Mouse (Mus musculus): ENCODE data around the gene Apobec4. TPM values are rescaled to one million over a fixed set of nuclear protein-coding genes. Genes with fewer than 3 reads are reported as not detected.

Gene Apobec4
- polyA plus RNA-seq, 1 experiment from 2014 or later, result not detected

- Histone ChIP-seq H3K36me3 (replicated peaks) (no peaks in the 10 kb centered on the region), H3K4me3 (no peak overlapping the region), H3K9ac (no peak overlapping the region), H3K9me3 (no peaks in the 10 kb centered on the region), H3K27ac (no peak overlapping the region), H3K27me3 (replicated peaks) (no peaks in the 10 kb centered on the region), H3K4me2 (no peak overlapping the region), H3K4me1 (peaks cover 5% of the 10 kb centered on the region)
- no peak for ATAC-seq (replicated peaks)
- WGBS, result 72% methylated on average over 8 of the region's 8 CpGs
These were observed 45.4 kb downstream of the Apobec4 start for GRCm38 (mm10) chr1:152795688-152796255.

DNA sequence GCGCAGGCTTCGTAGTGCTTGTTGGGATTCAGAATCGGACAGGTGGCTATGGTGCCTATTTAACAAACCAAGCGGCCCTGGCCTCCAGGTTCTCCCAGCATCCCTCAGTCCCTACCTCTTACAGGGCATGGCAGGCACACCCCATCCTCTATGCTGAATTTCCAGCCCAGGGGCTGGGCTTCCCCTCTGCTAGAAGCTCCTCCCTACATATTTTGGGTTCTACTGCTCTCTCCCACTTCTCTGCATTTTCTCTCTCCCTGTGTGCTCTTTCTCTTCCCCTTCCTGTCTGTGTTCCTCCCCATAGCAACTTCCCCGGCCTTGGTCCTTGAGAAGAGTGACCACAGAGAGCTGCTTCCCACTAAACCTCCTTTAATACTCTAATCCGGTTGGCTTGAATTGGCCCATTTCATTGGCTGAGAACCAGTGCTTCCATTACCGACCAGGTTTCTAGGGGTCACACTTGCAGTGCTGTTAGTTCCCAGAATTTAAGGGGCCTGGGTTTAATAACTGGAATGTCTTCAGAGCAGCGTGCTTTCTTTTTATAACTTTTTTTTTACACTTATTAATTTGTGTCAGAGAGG is 46.4 kb downstream of the Apobec4 start:
- H3K27me3 ChIP-seq (replicated peaks), result no peaks in the 10 kb centered on the region
- no peak overlapping the region for H3K27ac ChIP-seq
- WGBS, result 84% methylated on average over 8 of the region's 8 CpGs
- H3K4me1 ChIP-seq, result peaks cover 5% of the 10 kb centered on the region
- H3K4me3 ChIP-seq, result no peak overlapping the region
- no peaks in the 10 kb centered on the region for H3K9me3 ChIP-seq
- no peak overlapping the region for H3K4me2 ChIP-seq
- ATAC-seq (replicated peaks), result no peak
- no peak overlapping the region for H3K9ac ChIP-seq
- H3K36me3 ChIP-seq (replicated peaks), result no peaks in the 10 kb centered on the region

GRCm38 (mm10) chr1:152798125-152798524 is 47.8 kb downstream of the Apobec4 start:
- H3K27me3 ChIP-seq (replicated peaks), result no peaks in the 10 kb centered on the region
- H3K27ac ChIP-seq, result no peak overlapping the region
- no peak for ATAC-seq (replicated peaks)
- no peak overlapping the region for H3K9ac ChIP-seq
- 88% methylated on average over 9 of the region's 9 CpGs for WGBS
- H3K9me3 ChIP-seq, result no peaks in the 10 kb centered on the region
- no peaks in the 10 kb centered on the region for H3K36me3 ChIP-seq (replicated peaks)
- peaks cover 5% of the 10 kb centered on the region for H3K4me1 ChIP-seq
- no peak overlapping the region for H3K4me2 ChIP-seq
- H3K4me3 ChIP-seq, result no peak overlapping the region

- Histone ChIP-seq H3K36me3 (replicated peaks) (no peaks in the 10 kb centered on the region), H3K9me3 (no peaks in the 10 kb centered on the region), H3K4me3 (no peak within 1 kb of the TSS), H3K4me1 (peaks cover 5% of the 10 kb centered on the region), H3K27ac (no peak within 1 kb of the TSS), H3K27me3 (replicated peaks) (no peaks in the 10 kb centered on the region), H3K9ac (no peak within 1 kb of the TSS), H3K4me2 (no peak within 1 kb of the TSS)
- WGBS, result 8% methylated on average over 2 of the region's 2 CpGs
- peak; percentile 78 for ATAC-seq (replicated peaks)
These were observed 49.5 kb downstream of the Apobec4 start, which contains the start of gene Ncf2 for GRCm38 (mm10) chr1:152799897-152800296. TSS of gene Ncf2 (plus strand) at chr1:152800194.

GRCm38 (mm10) chr1:152800633-152801176 is 50.4 kb downstream of the Apobec4 start:
- Histone ChIP-seq H3K4me2 (no peak overlapping the region), H3K36me3 (replicated peaks) (no peaks in the 10 kb centered on the region), H3K4me1 (peaks cover 5% of the 10 kb centered on the region), H3K4me3 (no peak overlapping the region), H3K9me3 (no peaks in the 10 kb centered on the region), H3K27ac (no peak overlapping the region), H3K27me3 (replicated peaks) (no peaks in the 10 kb centered on the region), H3K9ac (no peak overlapping the region)
- ATAC-seq (replicated peaks), result no peak
- WGBS, result 88% methylated on average over 13 of the region's 13 CpGs

DNA sequence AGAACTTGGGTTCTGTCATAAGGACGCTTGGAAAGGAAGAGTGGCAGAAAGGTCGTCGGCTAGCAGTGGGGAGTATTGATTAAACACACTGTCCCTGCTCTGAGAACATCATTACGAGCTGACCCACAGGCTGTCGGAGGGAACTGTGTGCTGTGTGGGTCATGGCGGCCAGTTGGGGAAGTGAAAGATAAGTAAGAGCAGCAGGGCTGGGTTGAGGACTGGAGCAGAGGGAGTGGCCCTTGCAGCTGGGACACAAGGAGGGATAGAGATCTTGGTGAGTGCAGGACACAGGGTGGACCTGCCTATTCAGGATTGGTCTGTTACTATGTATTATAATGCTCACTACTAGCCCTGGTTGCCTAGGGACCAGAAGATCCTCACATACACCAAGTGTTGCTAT is 54.6 kb downstream of the Apobec4 start:
- Histone ChIP-seq H3K27ac (no peak overlapping the region), H3K4me3 (no peak overlapping the region), H3K36me3 (replicated peaks) (no peaks in the 10 kb centered on the region), H3K9me3 (no peaks in the 10 kb centered on the region), H3K4me1 (peaks cover 2% of the 10 kb centered on the region), H3K4me2 (no peak overlapping the region), H3K9ac (no peak overlapping the region), H3K27me3 (replicated peaks) (no peaks in the 10 kb centered on the region)
- whole genome bisulfite sequencing, result 86% methylated on average over 6 of the region's 6 CpGs
- ATAC-seq (replicated peaks), result no peak

Other genes with a start within 250 kb of the Apobec4 start
- gene Rgl1, start 15.8 kb downstream of the Apobec4 start, polyA plus RNA-seq (2015; fragmentation: Nextera tagmentation; extraction: Ambion mirVana), result 14.9 and 15.7 TPM in 2 replicates
- gene Arpc5, start 16.0 kb downstream of the Apobec4 start, polyA plus RNA-seq (2015; fragmentation: Nextera tagmentation; extraction: Ambion mirVana), result 333 and 344 TPM in 2 replicates
- 2.2 and 2.6 TPM in 2 replicates for gene Ncf2, start 49.6 kb downstream of the Apobec4 start, polyA plus RNA-seq (2015; fragmentation: Nextera tagmentation; extraction: Ambion mirVana)
- gene Smg7, start 152.1 kb downstream of the Apobec4 start, polyA plus RNA-seq (2015; fragmentation: Nextera tagmentation; extraction: Ambion mirVana), result 33.7 and 37.2 TPM in 2 replicates
- 95.1 and 98.5 TPM in 2 replicates for gene Nmnat2, start 204.4 kb downstream of the Apobec4 start, polyA plus RNA-seq (2015; fragmentation: Nextera tagmentation; extraction: Ambion mirVana)

Data from midbrain, embryonic 15.5 days (tissue).